Comparison of ENCODE assay signal across 13 mouse cellular contexts in the genomic region with DNA sequence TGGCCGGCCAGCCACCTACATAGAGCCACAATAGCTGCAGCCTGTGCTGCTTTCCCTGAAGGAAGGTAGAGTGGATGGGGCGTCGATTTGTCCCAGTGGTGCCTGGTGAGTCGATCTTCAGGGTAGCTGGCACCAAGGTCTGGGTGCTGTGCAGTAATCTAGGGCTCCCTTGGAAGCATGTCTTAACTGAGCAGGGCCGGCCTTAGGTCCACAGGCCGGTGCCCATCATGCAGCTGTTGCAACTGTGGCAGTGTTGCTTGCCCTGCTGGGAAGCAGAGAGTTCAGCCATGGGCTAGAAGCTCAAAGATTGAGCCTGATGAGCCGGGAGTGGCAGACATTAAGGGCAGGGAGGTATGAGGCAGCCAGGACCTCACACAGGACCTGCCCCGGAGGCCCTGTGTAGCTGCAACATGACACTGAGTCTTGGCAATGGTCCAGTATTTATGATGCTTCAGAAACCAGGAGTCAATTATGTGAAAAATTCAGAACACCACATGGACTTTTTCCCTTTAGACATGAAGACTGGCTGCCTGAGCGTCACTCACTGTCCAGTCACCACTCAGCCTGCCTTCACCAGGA.
A peak's percentile ranks its signal among the peaks of the same experiment; 100 is the strongest.
DNase-seq lines count a peak whose midpoint lies in the region; ATAC-seq and TF ChIP-seq lines count a peak whose summit lies in the region.
"Had no signal": no experiment of that assay in that cellular context is flagged by ENCODE, and none has a peak within 500 bp of the region (broad histone marks: within the 10 kb centered on the region; RNA-seq: fewer than 3 reads in every experiment).

No protein-coding gene starts in this region.

- ATAC-seq in embryonic facial prominence, embryonic 11.5 days (replicated peaks; ENCODE audit: insufficient number of reproducible peaks, low FRiP score, low TSS enrichment, low read depth): 0 out of 2 replicates have a peak, but pooled peaks have one; percentile 59
- 0 out of 2 replicates have a peak, but pooled peaks have one; percentile 18 for ATAC-seq in midbrain, embryonic 14.5 days (ENCODE audit: low FRiP score, low TSS enrichment)
- ATAC-seq in midbrain, embryonic 13.5 days: no peak
- 0 out of 2 replicates have a peak, but pooled peaks have one; percentile 43 for ATAC-seq in erythroblast, adult 5-6 weeks (replicated peaks; ENCODE audit: low FRiP score, poor library complexity, severe bottlenecking)
- peak; percentile 71 for ATAC-seq in limb, embryonic 14.5 days (ENCODE audit: low FRiP score, low read depth)
- ATAC-seq: inflammation-experienced regulatory T-cells, adult 6 months had no signal

- no peaks in the 10 kb centered on the region; the same call in 1 of the 2 replicates for H3K4me1 ChIP-seq in embryonic facial prominence, embryonic 11.5 days (ENCODE audit: control insufficient read depth, insufficient read depth, low read length)
- H3K4me1 ChIP-seq in embryonic facial prominence, embryonic 10.5 days: 0 out of 2 replicates have a peak, but pooled peaks cover 3% of the 10 kb centered on the region
- H3K4me1 ChIP-seq in midbrain, embryonic 14.5 days (ENCODE audit: control insufficient read depth, insufficient read depth, low read length): no peaks in the 10 kb centered on the region
- no peaks in the 10 kb centered on the region for H3K4me1 ChIP-seq in midbrain, embryonic 13.5 days (replicated peaks)
- peaks cover 9% of the 10 kb centered on the region for H3K4me1 ChIP-seq in limb, embryonic 14.5 days (ENCODE audit: control insufficient read depth, insufficient read depth, low read length)
- H3K4me1 ChIP-seq: neural tube, embryonic 13.5 days had no signal

- no peak overlapping the region for H3K4me3 ChIP-seq in embryonic facial prominence, embryonic 11.5 days (ENCODE audit: low read depth, low read length)
- H3K4me3 ChIP-seq in embryonic facial prominence, embryonic 10.5 days: no peak overlapping the region
- H3K4me3 ChIP-seq in midbrain, embryonic 14.5 days (replicated peaks; ENCODE audit: low read depth, low read length): no peak overlapping the region
- H3K4me3 ChIP-seq in midbrain, embryonic 13.5 days (replicated peaks): no peak overlapping the region
- no peak overlapping the region for H3K4me3 ChIP-seq in limb, embryonic 14.5 days (replicated peaks; ENCODE audit: low read length)
- H3K4me3 ChIP-seq: neural tube, embryonic 13.5 days had no signal

- no peak overlapping the region for H3K9ac ChIP-seq in embryonic facial prominence, embryonic 11.5 days (replicated peaks; ENCODE audit: low read length)
- no peak overlapping the region for H3K9ac ChIP-seq in midbrain, embryonic 14.5 days (replicated peaks; ENCODE audit: low read length)
- H3K9ac ChIP-seq in midbrain, embryonic 13.5 days (replicated peaks): no peak overlapping the region
- H3K9ac ChIP-seq in limb, embryonic 14.5 days (ENCODE audit: low read depth, low read length, severe bottlenecking): no peak overlapping the region; the same call in 1 of the 2 replicates
- H3K9ac ChIP-seq: neural tube, embryonic 13.5 days had no signal

- WGBS in embryonic facial prominence, embryonic 11.5 days: 67% methylated on average over 9 of the region's 9 CpGs
- WGBS in embryonic facial prominence, embryonic 10.5 days: 79% methylated on average over 9 of the region's 9 CpGs
- WGBS in midbrain, embryonic 14.5 days: 85% methylated on average over 9 of the region's 9 CpGs
- 89% methylated on average over 9 of the region's 9 CpGs for WGBS in midbrain, embryonic 13.5 days
- WGBS in limb, embryonic 14.5 days: 61% methylated on average over 9 of the region's 9 CpGs

- no peak overlapping the region for H3K4me2 ChIP-seq in embryonic facial prominence, embryonic 11.5 days (ENCODE audit: low read depth, low read length)
- no peak overlapping the region for H3K4me2 ChIP-seq in midbrain, embryonic 14.5 days (ENCODE audit: low read length)
- H3K4me2 ChIP-seq in midbrain, embryonic 13.5 days (replicated peaks): no peak overlapping the region
- no peak overlapping the region for H3K4me2 ChIP-seq in limb, embryonic 14.5 days (replicated peaks; ENCODE audit: low read depth, low read length, severe bottlenecking)
- H3K4me2 ChIP-seq: midbrain, embryonic 11.5 days; neural tube, embryonic 13.5 days had no signal

- no peaks in the 10 kb centered on the region for H3K27me3 ChIP-seq in embryonic facial prominence, embryonic 11.5 days (ENCODE audit: control insufficient read depth, insufficient read depth, low read length)
- no peaks in the 10 kb centered on the region for H3K27me3 ChIP-seq in embryonic facial prominence, embryonic 10.5 days (replicated peaks; ENCODE audit: low read depth, poor library complexity, severe bottlenecking)
- no peaks in the 10 kb centered on the region for H3K27me3 ChIP-seq in midbrain, embryonic 14.5 days (ENCODE audit: control insufficient read depth, insufficient read depth, low read length)
- H3K27me3 ChIP-seq in midbrain, embryonic 13.5 days: no peaks in the 10 kb centered on the region
- no peaks in the 10 kb centered on the region for H3K27me3 ChIP-seq in limb, embryonic 14.5 days (ENCODE audit: control insufficient read depth, insufficient read depth, low read length)
- H3K27me3 ChIP-seq: neural tube, embryonic 13.5 days had no signal

- TF ChIP-seq POLR2A in limb, embryonic 14.5 days (IDR thresholded peaks at IDR 0.05; ENCODE audit: borderline replicate concordance, extremely low read depth, insufficient read depth, insufficient read length): no peak

- H3K9me3 ChIP-seq in embryonic facial prominence, embryonic 11.5 days (replicated peaks; ENCODE audit: control insufficient read depth, low read length): no peaks in the 10 kb centered on the region
- no peaks in the 10 kb centered on the region for H3K9me3 ChIP-seq in embryonic facial prominence, embryonic 10.5 days
- no peaks in the 10 kb centered on the region for H3K9me3 ChIP-seq in midbrain, embryonic 14.5 days (ENCODE audit: control insufficient read depth, low read length)
- H3K9me3 ChIP-seq in midbrain, embryonic 13.5 days: no peaks in the 10 kb centered on the region
- H3K9me3 ChIP-seq in limb, embryonic 14.5 days (ENCODE audit: control insufficient read depth, low read length): no peaks in the 10 kb centered on the region
- H3K9me3 ChIP-seq: G1E; neural tube, embryonic 13.5 days had no signal

- DNase-seq in embryonic facial prominence, embryonic 11.5 days (ENCODE audit: low spot score): peak; percentile 51
- DNase-seq in embryonic facial prominence, embryonic 10.5 days (ENCODE audit: low spot score): no peak
- DNase-seq in midbrain, embryonic 14.5 days: no peak
- DNase-seq in limb, embryonic 14.5 days (ENCODE audit: low spot score): peak; percentile 41
- DNase-seq in kidney, postnatal 4 days: no peak
- no peak for DNase-seq in thymus, postnatal 36 days
- DNase-seq: cerebellum, adult 9-10 months had no signal

- no peak overlapping the region for H3K27ac ChIP-seq in embryonic facial prominence, embryonic 11.5 days (replicated peaks; ENCODE audit: low read depth, low read length)
- no peak overlapping the region; the same call in 1 of the 2 replicates for H3K27ac ChIP-seq in embryonic facial prominence, embryonic 10.5 days (replicated peaks)
- no peak overlapping the region for H3K27ac ChIP-seq in midbrain, embryonic 14.5 days (replicated peaks; ENCODE audit: low read depth, low read length)
- no peak overlapping the region for H3K27ac ChIP-seq in midbrain, embryonic 13.5 days
- H3K27ac ChIP-seq in limb, embryonic 14.5 days (replicated peaks; ENCODE audit: low read depth, low read length): no peak overlapping the region
- H3K27ac ChIP-seq: neural tube, embryonic 13.5 days had no signal

- no peaks in the 10 kb centered on the region for H3K36me3 ChIP-seq in embryonic facial prominence, embryonic 11.5 days (replicated peaks; ENCODE audit: control insufficient read depth, insufficient read depth, low read depth, low read length)
- no peaks in the 10 kb centered on the region for H3K36me3 ChIP-seq in embryonic facial prominence, embryonic 10.5 days (replicated peaks)
- H3K36me3 ChIP-seq in midbrain, embryonic 14.5 days (ENCODE audit: control insufficient read depth, insufficient read depth, low read length): no peaks in the 10 kb centered on the region
- H3K36me3 ChIP-seq in midbrain, embryonic 13.5 days: no peaks in the 10 kb centered on the region
- no peaks in the 10 kb centered on the region for H3K36me3 ChIP-seq in limb, embryonic 14.5 days (ENCODE audit: control insufficient read depth, insufficient read depth, low read length)
- H3K36me3 ChIP-seq: G1E; neural tube, embryonic 13.5 days had no signal

Comparison
In these comparisons a context has a peak if more than half of its experiments do, and no peak if none do; other contexts are left out.
1. DNase-seq: peak in embryonic facial prominence, embryonic 11.5 days (single experiment) and limb, embryonic 14.5 days (single experiment); none in embryonic facial prominence, embryonic 10.5 days (single experiment), midbrain, embryonic 14.5 days (single experiment), kidney, postnatal 4 days (0 of 2) and thymus, postnatal 36 days (0 of 2).